Mouse (Mus musculus) hindbrain, embryonic 15.5 days (tissue): ENCODE data around the gene Acr. TPM values are rescaled to one million over a fixed set of nuclear protein-coding genes. Genes with fewer than 3 reads are reported as not detected.

Experiments
- ATAC-seq: fragments of 200-750 bp; cut with Nextera tagmentation; 2 replicates; pipeline ENCODE4 v1.8.0; 2017; ENCODE audit warnings: low read depth, moderate number of reproducible peaks, moderate TSS enrichment; ENCODE audit not compliant: low FRiP score
- H3K27ac ChIP-seq: fragments of 300-500 bp; sonication (generic); replicated peaks from 2 replicates; pipeline ENCODE4 v1.5.1; 2015; ENCODE audit warnings: mild to moderate bottlenecking, inconsistent platforms
- H3K27me3 ChIP-seq: fragments of 300-500 bp; sonication (generic); 2 replicates; pipeline ENCODE4 v1.6.1; 2015; ENCODE audit warnings: control low read depth, inconsistent platforms
- H3K36me3 ChIP-seq: fragments of 300-500 bp; sonication (generic); 2 replicates; pipeline ENCODE4 v1.6.1; 2015; ENCODE audit warnings: control low read depth, inconsistent platforms
- H3K4me1 ChIP-seq: fragments of 300-500 bp; sonication (generic); replicated peaks from 2 replicates; pipeline ENCODE4 v1.6.1; 2015; ENCODE audit warnings: control low read depth, inconsistent platforms
- H3K4me2 ChIP-seq: fragments of 300-500 bp; sonication (generic); 2 replicates; pipeline ENCODE4 v1.6.1; 2015; ENCODE audit warnings: moderate library complexity, mild to moderate bottlenecking, inconsistent platforms
- H3K4me3 ChIP-seq: fragments of 300-500 bp; sonication (generic); 2 replicates; pipeline ENCODE4 v1.5.1; 2015; ENCODE audit warnings: mild to moderate bottlenecking, inconsistent platforms
- H3K9ac ChIP-seq: fragments of 300-500 bp; sonication (generic); 2 replicates; pipeline ENCODE4 v1.6.1; 2015; ENCODE audit warnings: inconsistent platforms
- H3K9me3 ChIP-seq: fragments of 300-500 bp; sonication (generic); 2 replicates; pipeline ENCODE4 v1.6.1; 2016; ENCODE audit warnings: control low read depth, inconsistent platforms
- WGBS: fragments of 180-500 bp; shearing (Covaris S2); methylation state at CpG from one replicate; pipeline ENCODE4 v1.1.7; 2015; 5-methylcytosine and 5-hydroxymethylcytosine counted together
- polyA plus RNA-seq: library from polyadenylated mRNA; unstranded; fragments of >200 nt; fragmentation: Nextera tagmentation; extraction: Ambion mirVana; gene quantifications from 2 replicates; pipeline ENCODE4 v1.2.1, GENCODE M21; 2015

The Acr gene
- polyA plus RNA-seq, 1 experiment from 2014 or later: 1.4 TPM

GRCm38 (mm10) chr15:89551733-89552132 lies 16.4 kb upstream of the Acr start:
- peaks cover 11% of the 10 kb centered on the region for H3K27me3 ChIP-seq
- ATAC-seq: no peak
- H3K27ac ChIP-seq: no peak overlapping the region
- H3K9ac ChIP-seq: no peak overlapping the region
- H3K4me2 ChIP-seq: no peak overlapping the region
- no peak overlapping the region for H3K4me3 ChIP-seq
- WGBS: 96% methylated on average over 1 of the region's 1 CpGs
- H3K4me1 ChIP-seq: peaks cover 30% of the 10 kb centered on the region
- no peaks in the 10 kb centered on the region for H3K9me3 ChIP-seq
- peaks cover 3% of the 10 kb centered on the region; the same call in 1 of the 2 replicates for H3K36me3 ChIP-seq

- no peak overlapping the region for H3K9ac ChIP-seq
- H3K27me3 ChIP-seq: peaks cover 30% of the 10 kb centered on the region
- ATAC-seq: no peak
- no peak overlapping the region for H3K4me2 ChIP-seq
- no peak overlapping the region for H3K4me3 ChIP-seq
- no peaks in the 10 kb centered on the region for H3K9me3 ChIP-seq
- no peak overlapping the region for H3K27ac ChIP-seq
- no peaks in the 10 kb centered on the region; the same call in 1 of the 2 replicates for H3K36me3 ChIP-seq
- peaks cover 23% of the 10 kb centered on the region for H3K4me1 ChIP-seq
- 77% methylated on average over 6 of the region's 6 CpGs for WGBS
Measured at GRCm38 (mm10) chr15:89555591-89555990, 12.5 kb upstream of the Acr start.

- Histone ChIP-seq H3K27ac (no peak overlapping the region), H3K36me3 (no peaks in the 10 kb centered on the region), H3K4me2 (peak overlapping the region; percentile 28; the same call in 1 of the 2 replicates), H3K4me3 (no peak overlapping the region), H3K9me3 (no peaks in the 10 kb centered on the region), H3K9ac (no peak overlapping the region), H3K27me3 (peaks cover 30% of the 10 kb centered on the region), H3K4me1 (peaks cover 23% of the 10 kb centered on the region)
- 23% methylated on average over 22 of the region's 23 CpGs for WGBS
- peak; percentile 55; the same call in 1 of the 2 replicates for ATAC-seq
Measured at GRCm38 (mm10) chr15:89556401-89557178, 11.5 kb upstream of the Acr start.

- peak overlapping the region; percentile 44 for H3K4me2 ChIP-seq
- no peak overlapping the region for H3K27ac ChIP-seq
- H3K36me3 ChIP-seq: no peaks in the 10 kb centered on the region
- peak; percentile 39; the same call in 1 of the 2 replicates for ATAC-seq
- 18% methylated on average over 40 of the region's 40 CpGs for WGBS
- peaks cover 23% of the 10 kb centered on the region for H3K4me1 ChIP-seq
- peak overlapping the region; percentile 8; the same call in 1 of the 2 replicates for H3K4me3 ChIP-seq
- no peaks in the 10 kb centered on the region for H3K9me3 ChIP-seq
- peaks cover 30% of the 10 kb centered on the region for H3K27me3 ChIP-seq
- no peak overlapping the region for H3K9ac ChIP-seq
Measured at GRCm38 (mm10) chr15:89557179-89557995, 10.7 kb upstream of the Acr start.

- H3K27ac ChIP-seq: no peak overlapping the region
- H3K36me3 ChIP-seq: no peaks in the 10 kb centered on the region
- H3K4me2 ChIP-seq: peak overlapping the region; percentile 44
- peaks cover 30% of the 10 kb centered on the region for H3K27me3 ChIP-seq
- WGBS: 11% methylated on average over 33 of the region's 34 CpGs
- peaks cover 23% of the 10 kb centered on the region for H3K4me1 ChIP-seq
- H3K4me3 ChIP-seq: peak overlapping the region; percentile 8; the same call in 1 of the 2 replicates
- H3K9me3 ChIP-seq: no peaks in the 10 kb centered on the region
- H3K9ac ChIP-seq: no peak overlapping the region
- ATAC-seq: no peak
Measured at GRCm38 (mm10) chr15:89557996-89558390, 10.1 kb upstream of the Acr start.

GRCm38 (mm10) chr15:89559202-89559731 lies 8.9 kb upstream of the Acr start:
- Histone ChIP-seq H3K4me2 (no peak overlapping the region), H3K27ac (no peak overlapping the region), H3K9me3 (no peaks in the 10 kb centered on the region), H3K36me3 (no peaks in the 10 kb centered on the region), H3K9ac (no peak overlapping the region), H3K4me1 (peaks cover 23% of the 10 kb centered on the region), H3K4me3 (no peak overlapping the region), H3K27me3 (peaks cover 30% of the 10 kb centered on the region)
- 44% methylated on average over 10 of the region's 10 CpGs for WGBS
- ATAC-seq: no peak

- no peak overlapping the region for H3K27ac ChIP-seq
- no peak overlapping the region for H3K4me2 ChIP-seq
- no peak overlapping the region for H3K4me3 ChIP-seq
- WGBS: 80% methylated on average over 8 of the region's 8 CpGs
- no peak for ATAC-seq
- no peak overlapping the region for H3K9ac ChIP-seq
- no peaks in the 10 kb centered on the region for H3K36me3 ChIP-seq
- no peaks in the 10 kb centered on the region for H3K4me1 ChIP-seq
- H3K27me3 ChIP-seq: no peaks in the 10 kb centered on the region
- no peaks in the 10 kb centered on the region for H3K9me3 ChIP-seq
Measured at GRCm38 (mm10) chr15:89572147-89572546, 4.0 kb downstream of the Acr start.

DNA sequence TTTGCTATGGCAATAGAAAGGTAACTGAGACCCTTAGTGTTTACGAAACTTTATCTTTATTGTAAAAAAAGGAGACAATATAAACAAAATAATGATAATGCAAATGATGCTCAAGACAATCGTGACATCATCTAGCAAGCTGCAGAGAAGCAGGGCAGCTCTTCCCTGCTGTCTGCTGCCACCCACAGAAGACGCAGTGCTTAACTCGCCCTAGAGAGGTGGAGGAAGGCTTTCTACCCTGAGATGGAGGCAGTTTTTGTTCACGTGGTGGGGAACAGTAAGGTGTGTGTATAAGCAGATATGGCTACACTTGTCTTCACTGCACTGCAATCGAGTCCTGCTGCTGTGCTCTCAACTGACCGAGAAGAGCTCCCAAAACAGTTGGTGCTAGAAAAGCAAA lies 14.4 kb downstream of the Acr start:
- 92% methylated on average over 7 of the region's 7 CpGs for WGBS
- Histone ChIP-seq H3K4me3 (no peak overlapping the region), H3K9me3 (no peaks in the 10 kb centered on the region), H3K4me2 (no peak overlapping the region), H3K27me3 (no peaks in the 10 kb centered on the region), H3K9ac (no peak overlapping the region), H3K27ac (no peak overlapping the region), H3K36me3 (peaks cover 27% of the 10 kb centered on the region), H3K4me1 (no peaks in the 10 kb centered on the region)
- no peak for ATAC-seq

GRCm38 (mm10) chr15:89585101-89585500 lies 17.0 kb downstream of the Acr start:
- peaks cover 31% of the 10 kb centered on the region for H3K36me3 ChIP-seq
- H3K9ac ChIP-seq: no peak overlapping the region
- H3K27me3 ChIP-seq: no peaks in the 10 kb centered on the region

GRCm38 (mm10) chr15:89585631-89586030 lies 17.5 kb downstream of the Acr start:
- no peaks in the 10 kb centered on the region for H3K9me3 ChIP-seq
- H3K27me3 ChIP-seq: no peaks in the 10 kb centered on the region
- no peak overlapping the region for H3K4me2 ChIP-seq
- no peak overlapping the region for H3K27ac ChIP-seq
- 94% methylated on average over 11 of the region's 11 CpGs for WGBS
- peaks cover 31% of the 10 kb centered on the region for H3K36me3 ChIP-seq
- peaks cover 9% of the 10 kb centered on the region for H3K4me1 ChIP-seq
- H3K9ac ChIP-seq: no peak overlapping the region
- no peak for ATAC-seq
- H3K4me3 ChIP-seq: no peak overlapping the region

More at GRCm38 (mm10) chr15:89585101-89585500, 17.0 kb downstream of the Acr start:
- no peaks in the 10 kb centered on the region for H3K9me3 ChIP-seq
- WGBS: 83% methylated on average over 5 of the region's 5 CpGs
- H3K4me3 ChIP-seq: no peak overlapping the region
- no peak for ATAC-seq
- peaks cover 4% of the 10 kb centered on the region for H3K4me1 ChIP-seq
- no peak overlapping the region for H3K4me2 ChIP-seq
- no peak overlapping the region for H3K27ac ChIP-seq

GRCm38 (mm10) chr15:89589146-89589545 lies 21.0 kb downstream of the Acr start:
- no peaks in the 10 kb centered on the region for H3K27me3 ChIP-seq
- H3K9ac ChIP-seq: no peak overlapping the region
- H3K4me2 ChIP-seq: no peak overlapping the region
- H3K36me3 ChIP-seq: peaks cover 15% of the 10 kb centered on the region
- H3K27ac ChIP-seq: no peak overlapping the region
- H3K4me3 ChIP-seq: no peak overlapping the region
- ATAC-seq: no peak
- WGBS: 79% methylated on average over 5 of the region's 5 CpGs
- H3K9me3 ChIP-seq: no peaks in the 10 kb centered on the region
- peaks cover 21% of the 10 kb centered on the region for H3K4me1 ChIP-seq

DNA sequence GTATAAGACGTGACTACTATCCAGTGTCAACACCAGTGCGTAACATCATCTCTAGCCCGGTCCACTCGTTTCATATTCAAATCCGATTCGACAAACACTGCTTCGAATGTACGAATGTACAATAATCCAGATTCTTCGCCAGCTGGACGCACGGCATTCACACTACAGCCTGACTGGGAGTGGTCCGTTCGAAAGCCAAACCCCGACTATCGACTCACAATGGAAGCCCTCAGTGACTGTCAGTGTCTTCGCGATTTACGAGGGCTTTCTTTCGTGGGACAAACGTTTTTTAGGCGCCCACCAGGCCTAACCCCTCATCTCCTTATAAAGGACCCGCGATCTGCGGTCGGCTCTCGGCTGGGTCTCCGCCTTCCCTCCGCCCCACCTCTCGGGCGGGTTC lies 23.2 kb downstream of the Acr start:
- Histone ChIP-seq H3K4me2 (peak overlapping the region; percentile 93), H3K27me3 (no peaks in the 10 kb centered on the region), H3K9ac (peak overlapping the region; percentile 77), H3K9me3 (no peaks in the 10 kb centered on the region), H3K4me1 (peaks cover 21% of the 10 kb centered on the region), H3K36me3 (peaks cover 15% of the 10 kb centered on the region), H3K27ac (peak overlapping the region; percentile 86), H3K4me3 (peak overlapping the region; percentile 83)
- ATAC-seq: 0 out of 2 replicates have a peak, but pooled peaks have one; percentile 0
- 1% methylated on average over 30 of the region's 30 CpGs for WGBS
